Mouse (Mus musculus) CH12F3 (cell line): ENCODE results near the gene 4930442H23Rik.
"Not testable (repeated sequence)": the region's sequence is repeated elsewhere in the genome, so short reads cannot be mapped to it uniquely, and the experiment has no call there.

ENCODE experiments used
- in situ Hi-C: fragments of 300-500 bp; cut with MboI; formaldehyde crosslinking; loops from 2 replicates; pipeline ENCODE4 v1.14.3; 2020; ENCODE audit warnings: low sequenced_read_pairs

The 4930442H23Rik gene

DNA sequence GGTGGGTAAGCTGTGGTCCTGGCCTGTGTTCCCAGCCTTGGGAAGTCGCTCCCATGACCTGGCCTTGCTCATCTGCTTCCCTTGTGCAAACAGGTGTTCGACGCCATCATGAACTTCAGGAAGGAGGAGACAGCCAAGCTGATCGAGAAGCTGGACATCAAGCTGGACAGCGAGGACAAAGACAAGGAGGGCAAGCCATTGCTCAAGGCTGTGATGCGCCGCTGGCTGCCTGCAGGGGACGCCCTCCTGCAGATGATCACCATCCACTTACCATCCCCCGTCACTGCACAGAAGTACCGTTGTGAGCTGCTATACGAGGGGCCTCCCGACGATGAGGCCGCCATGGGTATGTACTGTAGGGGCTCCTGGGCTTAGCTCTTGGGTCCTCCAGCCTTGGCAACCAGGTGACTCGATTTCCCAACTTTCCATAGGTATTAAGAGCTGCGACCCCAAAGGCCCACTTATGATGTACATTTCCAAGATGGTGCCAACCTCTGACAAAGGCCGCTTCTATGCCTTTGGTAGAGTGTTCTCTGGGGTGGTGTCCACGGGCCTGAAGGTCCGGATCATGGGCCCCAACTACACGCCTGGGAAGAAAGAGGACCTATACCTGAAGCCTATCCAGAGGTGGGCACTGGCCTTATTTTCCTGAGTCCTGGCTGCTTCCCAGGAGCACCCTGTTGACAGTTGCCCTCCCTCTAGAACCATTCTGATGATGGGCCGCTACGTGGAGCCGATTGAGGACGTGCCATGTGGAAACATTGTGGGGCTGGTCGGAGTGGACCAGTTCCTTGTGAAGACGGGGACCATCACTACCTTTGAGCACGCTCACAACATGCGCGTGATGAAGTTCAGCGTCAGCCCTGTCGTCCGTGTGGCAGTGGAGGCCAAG lies 4.0 kb downstream of the 4930442H23Rik start:
- in situ Hi-C loops, result no loop called here

DNA sequence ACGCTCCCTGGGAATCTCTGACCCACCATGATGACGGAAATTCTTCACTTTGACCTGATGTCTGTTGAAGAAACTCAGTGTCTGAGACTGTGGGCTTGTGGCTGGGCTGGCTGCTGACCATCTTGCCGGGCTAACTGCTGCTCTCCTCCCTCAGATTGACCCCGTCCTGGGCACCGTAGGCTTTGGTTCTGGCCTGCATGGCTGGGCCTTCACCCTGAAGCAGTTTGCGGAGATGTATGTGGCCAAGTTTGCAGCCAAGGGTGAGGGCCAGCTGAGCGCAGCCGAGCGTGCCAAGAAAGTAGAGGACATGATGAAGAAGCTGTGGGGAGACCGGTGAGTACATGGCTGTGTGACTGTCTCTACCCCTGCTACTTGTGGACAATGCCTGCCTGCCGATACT lies 4.7 kb downstream of the 4930442H23Rik start:
- in situ Hi-C loops, result no loop called here

DNA sequence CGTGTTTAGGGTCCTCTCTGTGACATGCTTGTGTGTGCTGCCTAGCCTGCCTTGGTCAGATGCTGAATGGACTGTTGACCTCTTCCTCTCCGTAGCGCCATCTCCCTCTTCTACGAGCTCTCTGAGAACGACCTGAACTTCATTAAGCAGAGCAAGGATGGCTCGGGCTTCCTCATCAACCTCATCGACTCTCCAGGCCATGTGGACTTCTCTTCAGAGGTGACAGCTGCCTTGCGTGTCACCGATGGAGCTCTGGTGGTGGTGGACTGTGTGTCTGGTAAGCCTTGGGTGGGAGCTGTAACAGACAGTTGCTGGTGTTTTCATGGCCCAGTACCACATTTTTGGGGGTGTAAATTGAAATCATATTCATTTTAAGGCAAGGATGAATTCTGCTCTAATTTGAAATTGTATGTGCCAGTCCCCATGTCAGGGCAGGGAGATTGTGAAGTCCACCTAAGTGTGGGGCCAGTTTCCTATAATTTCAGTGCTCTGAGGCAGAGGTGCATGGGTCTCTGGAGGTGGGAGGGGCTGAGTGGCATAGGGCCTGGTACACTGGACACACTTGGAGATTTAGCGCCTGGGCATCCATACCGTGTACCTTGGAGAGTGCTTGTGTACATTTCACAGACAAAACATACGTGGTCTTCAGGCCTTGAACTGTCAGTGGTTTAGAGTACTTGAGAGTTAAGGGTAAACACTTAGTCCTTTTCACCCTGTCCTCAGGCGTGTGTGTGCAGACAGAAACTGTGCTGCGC lies 5.5 kb downstream of the 4930442H23Rik start:
- in situ Hi-C loops, result no loop called here

DNA sequence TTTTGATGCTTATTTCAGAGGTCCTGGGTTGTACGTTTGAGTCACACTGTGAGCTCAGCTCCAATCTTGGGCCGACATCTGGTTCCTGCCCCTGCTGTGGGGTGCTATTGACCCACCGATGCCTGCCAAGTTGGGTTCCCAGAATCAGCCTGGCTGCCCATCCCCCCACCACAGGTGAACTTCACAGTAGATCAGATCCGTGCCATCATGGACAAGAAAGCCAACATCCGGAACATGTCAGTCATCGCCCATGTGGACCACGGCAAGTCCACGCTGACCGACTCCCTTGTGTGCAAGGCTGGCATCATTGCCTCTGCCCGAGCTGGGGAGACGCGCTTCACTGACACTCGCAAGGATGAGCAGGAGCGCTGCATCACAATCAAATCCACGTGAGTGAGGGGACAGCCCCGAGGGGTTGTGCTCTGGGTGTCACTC lies 6.1 kb downstream of the 4930442H23Rik start:
- in situ Hi-C loops, result no loop called here

DNA sequence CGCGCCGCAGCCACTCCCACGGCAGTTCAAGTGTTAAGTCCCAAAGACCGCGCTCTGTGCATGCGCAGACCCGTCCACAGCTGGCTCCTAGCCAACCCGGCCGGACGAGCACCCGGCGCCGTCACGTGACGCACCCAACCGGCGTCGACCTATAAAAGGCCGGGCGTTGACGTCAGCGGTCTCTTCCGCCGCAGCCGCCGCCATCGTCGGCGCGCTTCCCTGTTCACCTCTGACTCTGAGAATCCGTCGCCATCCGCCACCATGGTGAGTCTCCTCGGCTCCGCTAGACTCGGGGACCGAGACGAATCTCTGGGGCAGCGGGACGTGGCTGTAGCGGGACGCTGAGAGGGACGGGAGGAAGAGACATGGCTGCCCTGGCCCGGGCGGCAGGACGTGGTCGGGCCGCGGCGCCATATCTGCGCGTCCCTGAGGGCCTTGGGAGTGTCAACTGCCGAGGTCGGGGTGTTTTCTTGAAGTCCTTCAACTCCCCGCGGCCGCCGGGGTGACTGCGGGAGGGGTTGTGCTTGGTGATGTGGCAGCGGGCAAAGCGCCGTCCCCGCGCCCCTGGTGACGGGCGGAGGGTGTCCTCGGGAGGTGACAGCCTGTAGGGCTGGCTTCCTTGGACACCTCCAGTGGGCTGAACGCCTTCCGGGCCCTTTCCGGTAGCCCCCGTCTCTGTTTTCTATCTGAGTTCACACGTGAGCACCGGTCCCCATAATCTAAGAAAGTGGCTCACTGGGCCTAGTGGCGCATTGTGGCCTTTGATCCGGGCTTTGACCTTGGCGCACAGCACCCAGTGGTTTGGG lies 7.0 kb downstream of the 4930442H23Rik start, which contains the start of gene Eef2:
Eef2 (plus strand) TSS at position 166 of the 806 bp plus-strand sequence.
- in situ Hi-C loops, result no loop called here

DNA sequence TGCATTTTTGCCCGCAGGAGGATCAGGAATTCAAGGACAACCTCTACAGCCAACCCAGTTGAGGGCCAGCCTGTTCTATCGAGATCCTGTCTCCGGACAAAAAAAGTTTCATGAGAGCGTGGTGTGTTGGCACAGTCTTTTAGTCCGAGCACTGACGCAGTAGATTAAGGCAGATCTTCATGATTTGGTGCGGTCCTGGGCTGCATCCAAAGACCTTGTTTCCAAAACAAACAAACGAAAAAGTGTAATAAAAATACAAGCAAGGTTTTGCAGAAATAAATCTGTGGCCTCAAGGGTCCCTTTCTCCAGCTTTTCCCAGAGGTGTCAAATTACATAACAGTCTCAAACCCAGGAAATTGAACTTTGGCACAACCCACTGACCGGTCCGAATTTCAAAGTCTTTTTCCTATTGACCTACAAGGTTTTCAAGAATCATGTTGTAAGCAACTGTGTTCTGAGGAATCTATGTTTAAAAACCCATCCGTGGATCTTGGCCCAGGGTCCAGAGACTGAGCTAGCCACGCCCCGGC lies 7.6 kb downstream of the 4930442H23Rik start:
- in situ Hi-C loops, result no loop called here

DNA sequence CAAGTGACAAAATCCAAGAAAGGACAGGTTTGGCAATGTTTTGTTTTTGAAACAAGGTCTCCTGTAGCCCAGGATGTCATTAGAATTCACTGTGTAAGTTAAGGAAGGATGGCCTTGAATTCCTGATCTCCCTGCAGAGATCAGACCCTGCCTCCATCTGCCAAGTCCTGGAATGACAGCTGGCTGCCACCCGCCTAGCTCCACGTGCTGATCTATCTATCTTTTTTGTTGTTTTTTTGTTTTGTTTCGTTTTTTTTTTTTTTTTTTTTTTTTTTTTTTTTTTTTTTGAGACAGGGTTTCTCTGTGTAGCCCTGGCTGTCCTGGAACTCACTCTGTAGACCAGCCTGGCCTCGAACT lies 8.3 kb downstream of the 4930442H23Rik start:
- in situ Hi-C loops, result not testable (repeated sequence)

DNA sequence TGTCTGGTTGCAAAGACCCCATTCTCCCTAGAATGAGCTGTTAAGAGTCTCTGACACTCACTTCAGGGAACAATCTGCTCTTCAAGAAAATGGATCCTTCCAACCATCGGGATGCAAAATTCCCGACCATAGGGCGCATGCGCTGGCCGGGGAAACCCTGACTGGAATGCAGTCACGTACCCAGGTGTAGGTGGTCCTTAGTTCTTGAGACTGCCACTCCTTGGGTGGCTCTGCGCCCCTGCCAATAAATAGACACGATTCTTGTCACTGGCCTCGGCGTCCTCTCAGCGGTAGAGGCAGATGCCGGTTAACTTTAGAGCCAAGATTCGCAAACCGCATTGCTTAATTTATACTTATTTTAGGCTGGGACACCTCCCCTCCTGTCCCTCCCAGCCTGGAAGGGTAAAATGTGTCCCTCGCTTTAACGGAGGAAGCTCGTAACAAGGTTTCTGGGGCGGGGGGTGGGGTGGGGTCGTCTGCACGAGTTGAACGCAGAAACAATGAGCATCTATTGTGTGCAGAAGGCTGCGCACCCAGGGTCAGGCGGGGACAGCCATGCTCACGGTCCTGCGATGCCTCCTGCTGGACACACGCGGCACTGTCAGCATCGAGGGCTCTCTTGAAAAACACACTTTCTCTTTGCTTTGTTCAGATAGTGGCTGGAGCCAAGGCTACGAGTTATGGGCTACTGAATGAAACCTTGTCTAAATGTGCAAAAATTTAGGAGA lies 8.9 kb downstream of the 4930442H23Rik start:
- in situ Hi-C loops, result no loop called here

DNA sequence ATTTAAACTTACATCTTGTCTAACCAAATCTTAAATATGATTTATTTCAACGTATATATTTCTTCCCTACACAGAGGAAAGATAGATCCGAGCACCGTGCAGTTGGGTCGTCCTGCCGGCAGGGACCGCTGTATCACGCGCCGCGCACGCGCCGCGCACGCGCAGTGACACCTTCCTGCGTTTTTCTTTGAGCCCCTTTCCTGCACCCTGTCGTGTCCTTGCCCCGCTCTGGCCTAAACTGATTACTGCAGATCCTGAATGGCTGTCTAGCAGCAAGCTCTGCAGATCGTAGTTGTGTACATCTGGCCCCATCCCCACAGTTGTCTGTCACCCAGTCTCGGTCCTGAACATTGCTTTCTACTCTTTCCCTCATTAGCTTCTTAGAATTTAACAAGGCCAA lies 10.5 kb downstream of the 4930442H23Rik start:
- in situ Hi-C loops, result no loop called here

DNA sequence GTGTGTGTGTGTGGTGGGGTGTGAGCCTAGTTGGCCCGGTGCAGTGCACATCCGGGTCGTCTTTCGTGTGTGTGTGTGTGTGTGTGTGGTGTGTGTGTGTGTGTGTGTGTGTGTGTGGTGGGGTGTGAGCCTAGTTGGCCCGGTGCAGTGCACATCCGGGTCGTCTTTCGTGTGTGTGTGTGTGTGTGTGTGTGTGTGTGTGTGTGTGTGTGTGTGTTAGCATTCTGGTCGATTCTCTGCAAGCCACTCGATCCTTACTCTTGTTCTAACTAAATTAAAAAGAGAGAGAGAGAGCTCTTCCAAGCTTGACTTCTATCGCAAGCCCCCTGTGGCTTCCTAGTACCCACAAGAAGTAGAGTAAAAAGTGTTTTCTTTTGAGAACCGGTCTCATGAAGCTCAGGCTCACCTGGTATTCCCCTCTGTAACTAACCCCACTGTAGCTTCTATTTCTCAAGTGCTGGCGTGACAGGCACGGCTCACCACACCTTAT lies 14.2 kb downstream of the 4930442H23Rik start:
- in situ Hi-C loops, result not testable (repeated sequence)

DNA sequence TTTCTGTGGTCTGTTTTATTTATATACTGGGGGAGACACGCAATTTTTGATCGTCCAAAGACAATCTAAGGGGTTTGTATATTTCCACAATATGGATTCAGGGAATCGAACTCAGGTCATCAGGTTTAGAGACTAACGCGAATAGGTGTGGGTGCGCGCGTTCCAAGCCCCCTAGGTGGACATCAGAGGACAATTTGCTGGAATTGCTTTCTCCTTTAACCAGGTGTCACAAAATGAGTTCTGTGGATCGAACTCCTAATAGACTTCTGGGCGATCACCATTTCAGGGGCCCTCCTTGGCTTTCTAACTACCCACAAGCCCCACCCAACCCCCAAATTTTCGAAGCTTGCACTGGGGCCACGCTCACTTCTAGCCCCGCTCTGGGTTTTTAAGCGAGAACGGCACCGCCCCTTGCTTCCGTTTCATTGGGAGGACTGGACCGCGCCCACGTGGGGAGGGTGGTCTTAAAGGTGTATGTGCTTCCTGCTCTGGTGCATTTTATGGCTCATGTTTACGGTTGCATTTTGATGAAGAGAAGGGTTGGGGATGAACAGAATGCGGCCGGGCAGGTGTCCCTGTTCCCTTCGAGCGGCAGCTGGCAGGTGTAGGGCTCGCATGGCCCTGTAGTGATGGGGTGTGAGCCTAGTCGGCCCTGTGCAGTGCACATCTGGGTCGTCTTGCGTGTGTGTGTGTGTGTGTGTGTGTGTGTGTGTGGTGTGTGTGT lies 15.0 kb downstream of the 4930442H23Rik start:
- in situ Hi-C loops, result no loop called here

DNA sequence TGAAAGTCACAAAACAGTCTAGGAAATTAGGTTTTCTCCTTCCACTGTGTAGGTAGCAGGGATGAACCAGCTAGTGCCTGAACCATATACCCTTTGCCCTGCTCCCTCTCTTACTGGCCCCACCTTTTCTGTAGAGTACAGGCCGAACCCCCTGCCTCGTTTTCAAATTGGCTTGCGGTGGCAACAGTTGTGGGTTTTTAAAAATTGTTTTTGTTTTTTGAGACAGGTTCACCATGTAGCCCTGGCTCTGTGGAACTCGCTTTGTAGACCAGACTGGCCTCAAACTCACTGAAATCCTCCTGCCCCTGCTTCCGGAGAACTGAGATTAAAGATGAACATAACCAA lies 15.6 kb downstream of the 4930442H23Rik start:
- in situ Hi-C loops, result no loop called here

DNA sequence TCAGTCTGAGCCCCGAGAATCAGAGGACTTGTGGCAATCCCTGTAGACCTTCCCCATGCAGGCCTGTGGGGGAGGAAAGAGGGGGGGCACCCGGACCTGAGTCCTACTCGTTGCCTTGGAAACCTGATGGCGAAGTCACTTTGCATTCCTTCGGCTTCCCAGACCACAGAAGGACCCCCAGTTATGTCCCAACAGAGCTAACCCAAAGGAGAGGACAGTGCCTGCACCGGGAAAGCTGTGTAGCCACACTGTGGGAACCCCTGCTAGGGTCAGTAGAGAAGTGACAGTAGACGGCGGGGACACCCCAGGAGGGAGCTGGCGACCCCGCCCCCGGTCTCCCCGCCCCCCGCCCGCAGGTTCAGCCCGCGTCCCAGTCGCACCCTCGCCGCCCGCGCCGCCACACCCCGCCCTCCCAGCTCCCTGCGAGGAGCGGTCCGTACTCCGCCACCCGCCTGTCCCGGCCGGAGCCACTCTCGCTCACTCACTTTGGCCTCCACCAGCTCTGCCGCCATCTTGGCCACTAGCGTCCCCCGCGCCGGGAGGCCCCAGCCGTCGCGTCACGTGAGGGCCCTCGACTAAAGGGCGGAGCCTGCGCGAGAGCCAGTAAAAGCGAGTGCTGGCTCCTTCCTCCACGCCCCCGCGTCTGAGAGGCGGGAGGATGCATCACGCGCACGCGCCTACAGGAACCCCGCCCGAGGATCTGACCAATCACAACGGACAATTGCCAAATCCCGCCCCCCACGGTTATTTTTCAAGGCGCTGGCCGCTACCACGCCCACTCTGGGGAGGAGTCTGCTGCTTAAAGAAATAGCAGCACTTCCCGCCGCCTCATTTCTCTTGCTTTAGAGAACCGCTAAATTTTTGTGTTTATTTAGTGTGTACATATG lies 16.2 kb downstream of the 4930442H23Rik start, which contains the start of gene Pias4:
Pias4 (minus strand) TSS at position 724 of the 887 bp plus-strand sequence.
- in situ Hi-C loops, result no loop called here

DNA sequence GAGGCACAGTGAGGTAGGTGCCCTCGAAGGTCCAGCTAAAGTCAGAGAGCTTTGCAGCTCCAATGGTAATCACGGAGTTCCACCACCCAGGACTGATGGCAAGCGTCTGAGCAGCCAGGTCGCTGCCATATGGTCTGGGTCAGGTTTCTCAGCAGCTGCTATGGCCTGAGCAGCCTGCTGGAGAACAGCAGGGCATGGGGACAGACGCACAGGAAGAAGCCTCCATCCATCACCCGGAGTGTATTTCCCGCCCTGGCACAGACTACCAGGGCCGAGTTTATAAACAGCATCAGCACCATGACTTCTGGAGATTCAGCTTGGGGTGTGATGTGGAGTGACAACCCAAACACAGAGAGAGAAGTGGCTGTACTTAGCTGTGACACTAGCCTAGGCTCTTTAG lies 18.5 kb downstream of the 4930442H23Rik start:
- in situ Hi-C loops, result no loop called here

DNA sequence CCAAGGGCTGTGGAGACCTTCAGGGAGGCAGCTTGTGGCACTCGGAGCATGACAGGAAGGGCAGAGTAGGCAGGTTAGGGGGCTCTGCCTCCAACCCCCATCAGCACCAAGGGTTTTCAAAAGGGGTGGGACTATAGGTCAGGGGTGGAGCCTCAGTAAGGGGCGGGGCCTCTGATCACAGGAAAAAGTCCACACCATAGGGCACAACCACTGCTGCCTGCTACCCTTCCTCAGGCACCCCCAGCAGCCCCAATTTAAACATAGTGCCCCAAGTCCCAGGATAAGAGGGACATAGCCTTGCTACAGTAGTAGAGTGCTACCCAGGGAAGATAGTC lies 21.4 kb downstream of the 4930442H23Rik start:
- in situ Hi-C loops, result no loop called here

DNA sequence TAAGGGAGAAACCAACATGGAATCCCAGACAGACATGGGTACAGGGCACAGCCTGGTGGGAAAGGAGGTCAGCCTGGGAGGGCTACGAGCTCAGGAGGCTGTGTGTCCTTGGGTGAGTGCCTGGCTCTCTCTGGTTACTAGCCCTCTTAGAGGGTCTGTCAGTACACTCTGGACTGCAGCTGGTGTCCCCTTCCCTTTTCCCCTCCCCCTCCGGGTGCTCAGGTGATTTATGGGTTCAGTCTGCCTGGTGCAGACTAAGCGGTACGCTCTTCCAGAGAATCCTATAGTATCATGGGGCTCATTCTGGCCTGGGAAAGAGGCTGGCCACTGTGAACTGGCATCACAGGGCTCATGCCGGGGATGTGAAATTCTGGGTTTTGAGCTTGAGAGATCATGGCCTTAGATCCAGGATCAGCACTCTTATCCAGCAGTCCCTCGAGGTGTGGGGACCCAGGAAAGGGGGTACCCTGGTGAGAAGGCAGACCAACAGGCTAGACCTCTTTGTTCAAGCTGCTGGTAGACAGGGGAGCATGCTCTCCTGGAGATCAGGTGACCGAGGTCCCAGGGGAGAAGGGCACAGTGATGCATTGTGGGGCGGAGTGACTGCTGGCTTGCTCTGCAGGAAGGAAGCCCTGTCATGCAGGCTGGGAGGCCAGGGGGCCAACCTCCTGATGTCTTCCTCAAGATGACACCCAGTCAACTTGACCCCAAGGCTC lies 21.9 kb downstream of the 4930442H23Rik start:
- in situ Hi-C loops, result no loop called here

DNA sequence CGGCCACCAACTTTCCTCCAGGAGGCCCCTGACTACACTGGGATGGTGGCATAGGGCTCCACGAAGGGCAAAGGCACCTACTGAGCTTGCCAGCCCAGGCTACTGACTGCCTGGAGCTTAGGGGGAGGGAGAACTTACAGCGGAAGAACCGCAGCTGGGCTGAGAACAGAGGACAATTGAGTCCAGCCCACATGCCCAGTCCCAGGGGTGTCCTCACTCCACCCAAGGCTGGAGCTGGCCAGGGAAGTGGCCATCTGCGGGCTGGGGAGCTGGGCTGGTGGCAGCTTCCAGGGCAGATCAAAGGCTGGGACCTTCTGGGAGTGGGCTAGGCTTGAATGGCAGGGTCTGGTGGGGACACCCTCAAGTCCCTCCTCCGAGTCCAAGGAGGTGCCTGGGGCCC lies 28.9 kb downstream of the 4930442H23Rik start:
- in situ Hi-C loops, result no loop called here

DNA sequence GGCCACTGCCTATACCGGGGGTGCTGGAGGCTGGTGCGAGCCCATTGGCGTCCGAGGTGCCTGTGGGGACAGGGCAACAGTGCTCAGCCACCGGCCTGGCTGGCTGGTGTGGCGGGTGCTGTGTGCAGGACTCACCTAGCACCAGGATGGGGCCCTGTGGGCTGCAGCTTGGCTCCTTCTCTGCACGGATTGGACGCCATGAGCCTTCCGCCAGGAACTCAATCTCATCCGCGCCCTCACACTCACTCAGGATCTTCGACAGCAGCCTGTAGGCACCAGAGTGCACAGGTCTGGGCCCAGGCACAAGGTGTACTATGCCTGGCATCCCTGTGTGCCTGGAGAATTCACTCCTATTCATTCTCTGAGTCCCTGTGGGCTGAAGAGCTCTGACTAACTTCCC lies 29.3 kb downstream of the 4930442H23Rik start:
- in situ Hi-C loops, result no loop called here
